Mouse (Mus musculus) adrenal gland, adult 18-20 months (tissue): ENCODE measurements around the gene Usp32. TPM values are rescaled to one million over a fixed set of nuclear protein-coding genes. Genes with fewer than 3 reads are reported as not detected.

Source experiments
- DNase-seq, 2 experiments: peaks; one replicate each; pipeline ENCODE4 v3.0.0; 2021 to 2022; ENCODE audit warnings: low spot score in 2 of 2
- total RNA-seq, 2 experiments: library from RNA; stranded (reverse); gene quantifications; 1 replicate in 1 of 2; 2 replicates in 1 of 2; pipeline ENCODE4 v1.2.3; 2021

Usp32 gene
- total RNA-seq, 2 experiments from 2014 or later, result 30.8 to 44.2 TPM

GRCm38 (mm10) chr11:85126257-85127102, 13.5 kb downstream of the Usp32 start:
- DNase-seq, result no peak

GRCm38 (mm10) chr11:85123267-85123992, 16.5 kb downstream of the Usp32 start:
- no peak for DNase-seq

- DNase-seq, result no peak
Observed at GRCm38 (mm10) chr11:85122073-85122472, 17.9 kb downstream of the Usp32 start.

GRCm38 (mm10) chr11:85117160-85117559, 22.8 kb downstream of the Usp32 start:
- no peak for DNase-seq

DNA sequence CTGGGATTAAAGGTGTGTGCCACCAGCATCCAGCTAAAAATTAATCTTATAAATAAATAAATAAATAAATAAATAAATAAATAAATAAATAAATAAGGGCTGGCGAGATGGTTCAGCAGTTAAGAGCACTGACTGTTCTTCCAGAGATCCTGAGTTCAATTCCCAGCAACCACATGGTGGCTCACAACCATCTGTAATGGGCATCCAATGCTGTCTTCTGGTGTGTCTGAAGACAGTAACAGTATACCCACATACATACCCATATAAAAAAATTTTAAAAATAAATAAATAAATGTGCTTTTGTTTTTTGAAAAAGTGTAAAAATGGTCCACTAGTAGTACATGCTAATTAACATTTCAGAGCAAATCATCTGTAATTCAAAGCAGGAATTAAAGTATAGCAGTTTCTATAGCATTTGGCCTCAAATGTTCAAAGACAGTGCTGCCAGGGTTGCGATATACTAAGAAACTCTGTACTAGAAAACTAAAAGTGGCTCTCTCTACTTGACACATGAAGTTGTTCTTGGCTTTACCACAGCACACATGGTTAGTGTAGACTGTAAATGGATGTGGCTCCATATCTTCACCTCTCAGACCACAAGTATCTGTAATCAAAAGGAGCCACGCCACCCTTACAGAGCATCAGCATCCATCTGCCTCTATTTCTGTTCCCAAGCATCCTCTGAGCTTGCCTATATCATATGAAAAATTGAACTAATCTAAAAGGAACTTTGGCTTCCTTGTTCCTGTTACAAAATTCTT, 23.7 kb downstream of the Usp32 start:
- no peak for DNase-seq

DNA sequence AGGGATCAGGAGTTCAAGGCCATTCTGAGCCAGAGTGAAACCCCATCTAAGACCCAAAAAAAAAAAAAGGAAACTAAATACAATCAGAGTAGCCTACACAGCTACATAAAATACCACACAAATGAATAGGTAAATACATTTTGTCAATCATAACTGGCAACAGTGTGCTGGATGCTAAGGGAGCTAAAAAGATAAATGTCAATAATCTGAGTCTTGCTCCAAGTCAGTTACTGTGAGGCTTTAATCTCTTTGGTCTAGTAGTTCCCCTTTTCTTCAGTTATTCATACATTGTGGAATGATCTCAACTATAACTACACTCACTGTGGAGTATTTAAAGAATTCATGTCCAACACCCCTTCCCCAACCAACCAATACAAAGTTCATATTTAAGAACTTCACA, 30.0 kb downstream of the Usp32 start:
- DNase-seq, result no peak

- DNase-seq, result no peak
Observed at GRCm38 (mm10) chr11:85107217-85107616, 32.7 kb downstream of the Usp32 start.

GRCm38 (mm10) chr11:85105836-85106235, 34.1 kb downstream of the Usp32 start:
- DNase-seq, result no peak

DNA sequence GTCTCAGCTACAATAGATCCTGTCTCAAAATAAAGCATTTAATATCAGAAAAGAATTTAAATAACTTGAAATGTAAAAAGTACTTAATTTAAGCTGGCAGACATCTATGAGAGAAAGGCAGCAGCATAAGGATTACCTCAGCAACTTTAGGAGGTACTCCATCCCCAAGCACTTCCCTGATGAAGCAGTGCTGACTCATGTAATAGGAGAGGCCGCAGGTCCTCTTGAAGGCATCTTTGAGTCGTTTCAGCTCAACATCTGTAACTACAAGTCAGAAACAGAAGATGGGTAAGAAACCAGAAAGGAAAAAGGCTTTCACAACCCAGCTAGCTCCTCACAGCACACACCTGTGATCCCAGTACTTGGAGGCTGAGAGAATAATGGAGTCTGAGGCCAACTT, 36.2 kb downstream of the Usp32 start:
- DNase-seq, result no peak

- DNase-seq, result no peak
Observed at GRCm38 (mm10) chr11:85095116-85095515, 44.8 kb downstream of the Usp32 start.

GRCm38 (mm10) chr11:85086253-85086652, 53.7 kb downstream of the Usp32 start:
- no peak for DNase-seq

GRCm38 (mm10) chr11:85067871-85068270, 72.1 kb downstream of the Usp32 start:
- DNase-seq, result no peak

DNA sequence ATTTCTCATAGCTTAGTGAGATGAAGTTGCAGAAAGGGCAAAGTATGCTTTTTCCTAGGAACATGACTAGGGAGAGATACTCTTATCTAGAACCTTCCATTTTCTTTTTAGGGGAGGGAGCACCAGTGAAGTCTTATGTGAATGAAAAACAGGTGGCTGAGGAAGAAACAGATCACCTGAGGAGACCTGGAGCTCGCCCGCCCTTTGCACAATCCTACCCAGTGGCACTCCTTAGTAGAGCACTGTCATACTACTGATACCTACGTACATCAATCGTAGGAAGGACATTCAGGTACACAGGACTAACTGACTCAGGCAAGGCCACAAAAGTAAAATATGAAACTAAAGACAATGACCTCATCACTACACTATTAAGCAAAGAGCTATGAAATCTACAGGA, 81.4 kb downstream of the Usp32 start:
- no peak for DNase-seq

GRCm38 (mm10) chr11:85057544-85057943, 82.4 kb downstream of the Usp32 start:
- DNase-seq, result no peak

- DNase-seq, result no peak
Observed at GRCm38 (mm10) chr11:85056901-85057300, 83.1 kb downstream of the Usp32 start.

- DNase-seq, result no peak
Observed at GRCm38 (mm10) chr11:85055561-85055960, 84.4 kb downstream of the Usp32 start.

- DNase-seq, result no peak
Observed at GRCm38 (mm10) chr11:85039256-85039655, 100.7 kb downstream of the Usp32 start.

DNA sequence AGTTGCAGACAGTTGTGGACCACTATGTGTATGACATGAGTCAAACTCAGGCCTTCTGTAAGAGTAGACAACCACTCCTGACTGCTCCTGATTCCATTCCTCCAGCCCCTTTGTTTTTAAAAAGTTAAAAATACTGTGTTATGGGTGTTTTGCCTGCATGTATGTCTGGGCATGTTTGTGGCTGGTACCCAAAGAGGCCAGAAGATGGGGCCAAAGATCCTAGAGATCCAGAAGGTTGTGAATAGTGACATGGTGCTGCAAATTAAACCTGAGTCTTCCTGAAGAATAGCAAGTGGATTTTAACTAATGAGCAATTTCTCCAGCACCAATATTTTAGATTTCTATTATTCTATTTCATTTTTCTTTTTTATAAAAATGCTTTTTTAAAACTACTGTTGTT, 126.8 kb downstream of the Usp32 start:
- DNase-seq, result no peak

- no peak for DNase-seq
Observed at GRCm38 (mm10) chr11:85003566-85003965, 136.4 kb downstream of the Usp32 start.

- no peak for DNase-seq
Observed at GRCm38 (mm10) chr11:84995241-84995640, 144.7 kb downstream of the Usp32 start.

- no peak for DNase-seq
Observed at GRCm38 (mm10) chr11:84992996-84993395, 147.0 kb downstream of the Usp32 start.
